Mouse (Mus musculus): ENCODE data around the gene Tmem82. TPM values are rescaled to one million over a fixed set of nuclear protein-coding genes. Genes with fewer than 3 reads are reported as not detected.

Gene Tmem82
- polyA plus RNA-seq, 1 experiment: 29.0 TPM

DNA sequence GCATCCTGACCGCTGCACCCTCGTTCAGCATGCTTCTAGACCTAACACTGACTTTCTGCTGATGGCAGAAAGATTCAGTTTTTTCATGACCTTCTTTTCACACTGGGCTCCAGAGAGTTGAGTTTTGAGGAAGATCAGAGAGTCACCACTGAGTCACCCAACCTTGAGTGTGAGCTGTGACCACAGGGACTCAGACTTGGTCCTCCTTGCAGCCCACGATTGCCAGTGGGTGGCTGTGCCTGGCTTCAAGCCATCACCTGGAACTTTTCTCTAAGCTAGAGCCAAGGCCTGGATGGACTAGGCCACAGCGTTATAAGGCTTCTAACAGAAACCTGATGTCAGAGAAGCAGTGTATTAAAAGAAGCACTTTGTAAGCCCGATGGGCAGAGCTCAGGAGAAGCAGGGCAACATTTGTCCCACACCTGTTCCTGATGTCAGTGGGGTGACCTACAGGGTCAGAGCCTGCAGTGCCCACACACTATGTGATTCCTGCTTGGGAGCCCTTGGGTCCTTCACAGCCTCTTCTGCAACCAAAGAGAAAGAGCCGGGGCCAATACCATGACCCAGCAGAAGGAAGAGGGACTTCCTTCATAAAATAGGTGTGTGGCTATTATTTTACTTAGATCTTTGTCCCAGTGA, 40.5 kb upstream of the Tmem82 start:
- no peak for DNase-seq
- WGBS: 80% methylated on average over 6 of the region's 6 CpGs
- no peak for TF ChIP-seq CTCF (conservative IDR thresholded peaks at IDR 0.05; ENCODE audit: insufficient read depth, insufficient read length, low read depth, low read length)
- no peak for TF ChIP-seq POLR2A (IDR thresholded peaks at IDR 0.05; ENCODE audit: low read depth, low read length)
- no peaks in the 10 kb centered on the region for H3K27me3 ChIP-seq (replicated peaks; ENCODE audit: control insufficient read depth, insufficient read depth, low read length)
- no peak overlapping the region for H3K4me3 ChIP-seq (ENCODE audit: insufficient read depth, low read depth, low read length)
- H3K36me3 ChIP-seq (ENCODE audit: control insufficient read depth, insufficient read depth, low read length): no peaks in the 10 kb centered on the region
- no peak overlapping the region for H3K27ac ChIP-seq (ENCODE audit: insufficient read depth, low read depth, low read length)
- H3K4me1 ChIP-seq (ENCODE audit: control insufficient read depth, insufficient read depth, low read length): peaks cover 10% of the 10 kb centered on the region; the same call in 1 of the 2 replicates

- no peaks in the 10 kb centered on the region for H3K36me3 ChIP-seq (ENCODE audit: control insufficient read depth, insufficient read depth, low read length)
- TF ChIP-seq POLR2A (IDR thresholded peaks at IDR 0.05; ENCODE audit: low read depth, low read length) (no peak), CTCF (conservative IDR thresholded peaks at IDR 0.05; ENCODE audit: insufficient read depth, insufficient read length, low read depth, low read length) (no peak)
- peaks cover 5% of the 10 kb centered on the region; the same call in 1 of the 2 replicates for H3K4me1 ChIP-seq (ENCODE audit: control insufficient read depth, insufficient read depth, low read length)
- WGBS: 87% methylated on average over 8 of the region's 8 CpGs
- no peak for DNase-seq
- no peak overlapping the region for H3K4me3 ChIP-seq (ENCODE audit: insufficient read depth, low read depth, low read length)
- H3K27ac ChIP-seq (ENCODE audit: insufficient read depth, low read depth, low read length): no peak overlapping the region
- H3K27me3 ChIP-seq (replicated peaks; ENCODE audit: control insufficient read depth, insufficient read depth, low read length): no peaks in the 10 kb centered on the region
Observed at GRCm38 (mm10) chr4:141656932-141657331, 38.5 kb upstream of the Tmem82 start.

DNA sequence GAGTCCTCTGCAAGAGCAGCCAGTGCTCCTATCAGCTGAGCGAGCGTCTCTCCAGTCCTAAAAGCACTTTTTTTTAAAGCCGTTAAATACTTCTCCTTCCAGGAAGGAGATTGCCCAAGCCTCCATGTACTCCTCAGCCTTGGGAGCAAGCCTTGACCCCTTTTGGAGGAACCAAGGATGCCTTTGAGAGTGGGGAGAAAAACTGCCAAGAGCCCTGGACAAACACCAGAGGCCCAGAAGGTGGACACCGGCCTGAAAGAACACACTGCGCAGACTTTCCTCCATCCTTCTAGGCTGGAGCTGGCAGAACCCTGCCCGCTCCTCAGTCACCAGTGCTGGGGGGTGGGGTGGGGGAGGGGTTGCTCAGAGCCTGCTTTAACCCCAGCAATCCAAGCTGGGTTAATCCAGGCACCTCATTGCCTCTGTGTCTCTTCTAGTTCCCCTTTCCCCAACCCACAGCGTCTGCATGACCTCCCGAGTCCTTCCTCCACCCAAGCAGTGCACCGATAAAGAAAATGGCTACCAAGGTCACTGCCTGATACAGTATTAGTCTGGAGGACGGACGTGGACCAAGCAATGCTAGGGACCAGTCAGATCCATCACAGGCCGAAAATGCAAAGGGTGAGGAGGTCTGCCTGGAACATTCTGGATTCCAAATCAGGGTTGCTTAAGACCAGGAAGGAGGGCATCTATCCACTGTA, 37.6 kb upstream of the Tmem82 start:
- H3K36me3 ChIP-seq (ENCODE audit: control insufficient read depth, insufficient read depth, low read length): no peaks in the 10 kb centered on the region
- TF ChIP-seq POLR2A (IDR thresholded peaks at IDR 0.05; ENCODE audit: low read depth, low read length): no peak
- TF ChIP-seq CTCF (conservative IDR thresholded peaks at IDR 0.05; ENCODE audit: insufficient read depth, insufficient read length, low read depth, low read length): no peak
- H3K27me3 ChIP-seq (replicated peaks; ENCODE audit: control insufficient read depth, insufficient read depth, low read length): no peaks in the 10 kb centered on the region
- no peak overlapping the region for H3K27ac ChIP-seq (ENCODE audit: insufficient read depth, low read depth, low read length)
- H3K4me3 ChIP-seq (ENCODE audit: insufficient read depth, low read depth, low read length): no peak overlapping the region
- WGBS: 79% methylated on average over 12 of the region's 12 CpGs
- peaks cover 5% of the 10 kb centered on the region; the same call in 1 of the 2 replicates for H3K4me1 ChIP-seq (ENCODE audit: control insufficient read depth, insufficient read depth, low read length)
- no peak for DNase-seq

GRCm38 (mm10) chr4:141654509-141654908, 36.1 kb upstream of the Tmem82 start:
- no peaks in the 10 kb centered on the region for H3K27me3 ChIP-seq (replicated peaks; ENCODE audit: control insufficient read depth, insufficient read depth, low read length)
- no peaks in the 10 kb centered on the region for H3K36me3 ChIP-seq (ENCODE audit: control insufficient read depth, insufficient read depth, low read length)
- no peak for TF ChIP-seq POLR2A (IDR thresholded peaks at IDR 0.05; ENCODE audit: low read depth, low read length)
- 90% methylated on average over 6 of the region's 6 CpGs for WGBS
- no peak overlapping the region for H3K27ac ChIP-seq (ENCODE audit: insufficient read depth, low read depth, low read length)
- no peak overlapping the region for H3K4me3 ChIP-seq (ENCODE audit: insufficient read depth, low read depth, low read length)
- no peak for DNase-seq
- peaks cover 5% of the 10 kb centered on the region; the same call in 1 of the 2 replicates for H3K4me1 ChIP-seq (ENCODE audit: control insufficient read depth, insufficient read depth, low read length)

- peaks cover 5% of the 10 kb centered on the region; the same call in 1 of the 2 replicates for H3K4me1 ChIP-seq (ENCODE audit: control insufficient read depth, insufficient read depth, low read length)
- TF ChIP-seq POLR2A (IDR thresholded peaks at IDR 0.05; ENCODE audit: low read depth, low read length) (no peak), CTCF (conservative IDR thresholded peaks at IDR 0.05; ENCODE audit: insufficient read depth, insufficient read length, low read depth, low read length) (no peak)
- DNase-seq: no peak
- H3K36me3 ChIP-seq (ENCODE audit: control insufficient read depth, insufficient read depth, low read length): no peaks in the 10 kb centered on the region
- H3K27me3 ChIP-seq (replicated peaks; ENCODE audit: control insufficient read depth, insufficient read depth, low read length): no peaks in the 10 kb centered on the region
- 88% methylated on average over 13 of the region's 13 CpGs for WGBS
- no peak overlapping the region for H3K27ac ChIP-seq (ENCODE audit: insufficient read depth, low read depth, low read length)
- H3K4me3 ChIP-seq (ENCODE audit: insufficient read depth, low read depth, low read length): no peak overlapping the region
Observed at GRCm38 (mm10) chr4:141653813-141654212, 35.4 kb upstream of the Tmem82 start.

- H3K27me3 ChIP-seq (replicated peaks; ENCODE audit: control insufficient read depth, insufficient read depth, low read length): no peaks in the 10 kb centered on the region
- 87% methylated on average over 8 of the region's 8 CpGs for WGBS
- no peak for DNase-seq
- H3K36me3 ChIP-seq (ENCODE audit: control insufficient read depth, insufficient read depth, low read length): no peaks in the 10 kb centered on the region
- no peak overlapping the region for H3K4me3 ChIP-seq (ENCODE audit: insufficient read depth, low read depth, low read length)
- peaks cover 5% of the 10 kb centered on the region; the same call in 1 of the 2 replicates for H3K4me1 ChIP-seq (ENCODE audit: control insufficient read depth, insufficient read depth, low read length)
- TF ChIP-seq POLR2A (IDR thresholded peaks at IDR 0.05; ENCODE audit: low read depth, low read length) (no peak), CTCF (conservative IDR thresholded peaks at IDR 0.05; ENCODE audit: insufficient read depth, insufficient read length, low read depth, low read length) (no peak)
- H3K27ac ChIP-seq (ENCODE audit: insufficient read depth, low read depth, low read length): no peak overlapping the region
Observed at GRCm38 (mm10) chr4:141653044-141653443, 34.6 kb upstream of the Tmem82 start.

DNA sequence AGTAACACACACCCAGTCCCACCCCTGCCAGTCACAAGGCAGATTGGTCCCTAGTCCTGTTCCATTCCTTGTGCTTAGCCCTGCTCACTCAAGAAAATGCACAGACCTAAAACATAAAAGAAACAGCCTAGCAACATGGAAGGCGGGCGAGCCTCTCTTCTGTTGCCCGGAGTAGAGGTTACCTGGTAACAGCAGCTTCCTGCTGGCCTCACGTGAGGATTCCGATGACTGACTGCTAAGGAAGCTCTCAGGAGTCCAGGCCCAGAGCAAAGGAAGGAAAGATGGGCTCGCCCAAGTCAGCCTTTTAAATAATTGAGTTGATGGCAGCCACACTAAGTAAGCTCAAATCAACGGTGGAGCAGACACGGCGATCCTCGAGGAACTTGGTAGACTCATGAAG, 33.5 kb upstream of the Tmem82 start:
- no peak overlapping the region for H3K4me3 ChIP-seq (ENCODE audit: insufficient read depth, low read depth, low read length)
- DNase-seq: peak; percentile 42
- H3K27me3 ChIP-seq (replicated peaks; ENCODE audit: control insufficient read depth, insufficient read depth, low read length): no peaks in the 10 kb centered on the region
- H3K4me1 ChIP-seq (ENCODE audit: control insufficient read depth, insufficient read depth, low read length): peaks cover 5% of the 10 kb centered on the region; the same call in 1 of the 2 replicates
- no peaks in the 10 kb centered on the region for H3K36me3 ChIP-seq (ENCODE audit: control insufficient read depth, insufficient read depth, low read length)
- H3K27ac ChIP-seq (ENCODE audit: insufficient read depth, low read depth, low read length): no peak overlapping the region
- no peak for TF ChIP-seq POLR2A (IDR thresholded peaks at IDR 0.05; ENCODE audit: low read depth, low read length)
- no peak for TF ChIP-seq CTCF (conservative IDR thresholded peaks at IDR 0.05; ENCODE audit: insufficient read depth, insufficient read length, low read depth, low read length)
- 73% methylated on average over 10 of the region's 10 CpGs for WGBS

Measured in kidney, adult 2 months (tissue).